Mouse (Mus musculus): Measurements from ENCODE around the gene Lgals9.
"Not testable (repeated sequence)": the region's sequence is repeated elsewhere in the genome, so short reads cannot be mapped to it uniquely, and the experiment has no call there.

Gene Lgals9

DNA sequence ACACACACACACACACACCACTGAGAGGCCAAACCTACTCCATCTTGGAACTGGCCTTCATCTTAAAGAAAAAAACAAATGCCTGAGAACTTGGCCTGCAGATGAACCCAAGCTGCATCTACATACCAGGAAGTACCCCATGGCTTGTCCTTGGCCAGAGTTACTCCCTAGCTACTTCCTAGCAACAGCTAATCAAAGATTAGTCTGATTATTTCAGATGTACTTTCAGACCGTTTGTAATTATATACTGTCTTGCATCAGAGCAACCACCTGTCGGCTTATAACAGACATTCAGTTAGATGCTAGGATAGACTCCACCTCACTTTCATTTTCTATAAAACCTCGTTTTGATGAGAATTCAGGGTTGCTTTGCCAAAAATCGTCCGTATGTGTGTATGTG is 21.7 kb upstream of the Lgals9 start:
- no peak for DNase-seq

DNA sequence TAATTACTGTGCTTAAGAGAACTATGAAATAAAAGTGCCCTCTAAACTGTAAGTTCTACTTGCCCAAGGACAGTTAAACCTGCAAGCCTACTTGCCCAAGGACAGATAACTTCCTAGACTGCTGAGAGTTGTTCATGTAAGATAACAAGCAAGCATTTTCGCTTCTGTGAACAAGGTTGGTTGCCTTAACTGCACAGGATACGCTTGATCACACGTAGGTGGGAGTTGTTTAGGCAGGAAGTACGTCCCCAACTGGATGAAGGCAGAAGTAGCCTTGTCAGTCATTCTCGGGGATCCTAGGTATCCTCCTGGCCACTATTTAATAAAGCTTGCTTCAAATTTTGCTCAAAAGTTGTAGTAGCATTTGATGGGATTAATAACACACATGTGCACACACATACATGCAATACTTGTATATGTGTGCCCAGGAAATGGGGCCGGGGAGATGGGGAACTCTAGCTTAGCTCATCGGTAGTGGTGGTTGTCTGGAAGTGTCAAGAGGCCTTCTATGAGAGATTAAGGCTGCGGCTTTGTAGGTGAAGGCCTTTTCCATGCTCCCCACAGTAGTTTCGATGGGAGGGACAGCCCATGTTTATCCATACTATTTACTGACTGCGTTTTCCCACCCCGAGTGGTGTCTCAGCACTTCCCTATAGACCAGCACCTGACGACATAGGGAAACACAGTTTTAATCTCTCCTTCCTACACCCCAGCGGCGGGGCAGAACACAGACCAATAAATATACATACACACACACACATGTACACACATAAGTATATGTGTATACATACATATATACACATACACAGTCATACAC is 21.0 kb upstream of the Lgals9 start:
- DNase-seq = no peak

DNA sequence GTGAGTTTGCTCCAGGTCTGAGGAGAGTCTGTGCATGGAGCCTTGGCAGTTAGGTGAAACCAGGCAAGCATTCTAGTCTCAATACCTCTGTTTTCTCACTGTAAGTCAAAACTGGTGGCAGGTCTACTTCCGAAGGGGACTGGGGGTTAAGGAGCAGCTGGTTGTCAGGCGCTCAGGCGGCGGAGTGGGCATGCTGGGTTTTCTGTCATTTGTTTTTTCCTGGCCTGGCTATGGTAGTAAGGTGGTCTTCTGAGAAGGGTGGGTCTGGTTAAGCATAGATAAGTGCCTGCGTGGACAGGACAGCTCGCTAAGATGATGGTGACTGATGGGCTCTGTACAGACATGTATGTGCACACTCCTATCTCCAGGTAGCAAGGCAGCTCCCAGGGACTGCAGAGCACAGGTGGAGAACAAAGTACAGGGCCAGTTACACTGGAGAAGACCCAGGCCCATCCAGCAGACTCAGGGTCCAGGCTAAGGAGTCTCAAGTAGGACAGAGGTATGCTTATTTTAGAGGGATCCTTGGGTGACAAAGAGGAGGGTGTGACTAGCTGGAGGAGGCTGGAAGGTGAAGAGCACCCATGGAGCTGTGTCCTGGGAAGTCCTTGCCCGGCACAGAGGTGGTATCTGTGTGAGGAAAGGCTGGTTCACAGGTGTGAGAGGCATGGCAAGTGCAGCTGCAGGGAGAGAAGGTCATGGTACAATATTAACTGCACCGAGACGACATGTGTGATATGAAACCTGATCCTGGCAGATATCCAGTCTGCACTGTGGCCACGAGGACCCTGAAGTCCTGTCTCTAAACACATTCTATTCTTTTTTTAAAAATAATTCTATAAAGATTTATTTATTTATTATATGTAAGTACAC is 19.3 kb upstream of the Lgals9 start:
- DNase-seq = no peak

DNA sequence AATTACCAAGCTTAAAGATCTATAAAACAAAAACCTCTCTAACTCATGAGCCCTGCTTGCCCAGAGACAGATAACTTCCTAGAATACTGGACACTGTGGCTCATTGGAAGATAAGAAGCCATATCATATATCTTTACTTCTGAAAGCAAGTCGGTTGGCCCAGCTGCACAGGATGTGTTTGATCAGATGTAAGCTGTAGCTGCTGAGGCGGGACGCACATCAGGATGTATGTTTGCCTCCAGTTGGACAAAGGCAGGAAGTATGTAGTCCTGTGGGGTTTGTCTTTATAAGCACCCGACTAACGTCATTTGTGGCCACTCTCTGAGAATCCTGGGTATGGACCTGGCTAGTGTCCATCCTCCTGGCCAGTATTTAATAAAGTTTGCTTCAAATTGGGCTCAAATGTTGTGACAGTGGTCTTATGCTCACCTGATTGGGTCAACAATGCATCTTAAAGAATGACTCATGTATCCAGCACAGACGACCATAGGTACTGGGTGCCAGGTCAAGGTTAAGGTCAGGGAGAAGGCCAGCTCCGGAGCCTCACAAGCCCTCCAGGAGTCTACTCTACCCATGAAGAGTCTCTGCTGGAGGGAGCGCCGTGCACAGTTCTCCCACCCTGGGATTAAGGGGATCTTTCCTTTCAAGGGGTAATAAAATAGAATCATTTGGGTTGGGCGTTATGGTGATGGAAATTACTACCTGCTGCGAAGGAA is 18.5 kb upstream of the Lgals9 start:
- no peak for DNase-seq

DNA sequence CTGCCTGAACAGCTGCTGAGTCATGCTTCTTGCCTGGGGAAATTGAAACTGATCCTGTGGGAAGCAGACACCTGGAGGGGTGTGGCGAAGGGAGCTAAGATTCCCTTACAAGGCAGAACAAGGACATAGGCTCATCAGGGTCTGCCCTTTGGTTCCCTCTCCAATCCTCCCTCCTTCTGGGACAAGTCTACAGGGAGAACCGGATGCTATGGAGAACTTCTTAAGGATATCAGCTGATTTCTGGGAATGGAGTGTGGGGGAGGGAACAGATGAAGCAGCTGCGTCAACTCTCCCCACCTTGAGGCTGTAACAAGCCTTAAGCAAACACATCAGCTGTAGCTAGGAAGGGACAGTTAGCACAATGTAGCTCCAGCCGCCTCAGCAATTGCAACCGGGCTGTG is 17.8 kb upstream of the Lgals9 start:
- DNase-seq = no peak

DNA sequence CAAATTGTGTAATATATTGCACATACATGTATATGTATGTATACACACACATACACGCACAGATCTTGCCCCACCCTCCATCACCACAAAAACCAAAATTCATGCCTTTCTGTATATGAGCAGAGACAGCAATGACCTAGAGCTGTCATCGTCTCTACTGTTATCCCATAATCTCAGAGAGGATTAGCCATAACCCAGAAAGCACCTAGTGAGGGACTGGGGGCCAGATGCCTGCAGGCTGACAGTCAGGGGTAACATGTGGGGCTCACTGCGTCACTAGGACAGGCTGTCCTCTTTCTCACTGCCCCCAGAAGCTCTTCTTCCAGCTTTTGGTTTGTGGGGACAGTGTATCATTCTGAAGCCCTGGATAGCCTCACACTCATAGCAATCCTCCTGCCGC is 17.1 kb upstream of the Lgals9 start:
- no peak for DNase-seq

DNA sequence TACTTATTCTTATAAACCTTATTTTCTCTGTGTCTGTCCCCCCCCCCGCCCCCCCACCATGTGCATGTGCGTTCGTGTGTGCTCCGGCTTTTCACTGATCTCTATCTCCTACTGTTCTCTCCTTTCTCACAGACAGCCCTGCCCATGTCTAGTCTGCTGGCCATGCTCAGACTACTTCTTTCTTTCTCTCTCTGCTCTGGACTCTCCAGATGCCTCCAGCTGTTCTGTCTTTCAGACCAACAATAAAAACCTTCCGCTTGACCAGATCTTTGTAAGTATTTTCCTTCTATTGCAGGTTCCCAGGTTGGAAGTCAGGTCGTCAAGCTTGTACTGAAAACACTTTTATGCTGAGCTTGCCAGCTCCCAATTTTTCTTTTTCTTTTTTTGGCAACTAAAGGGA is 14.4 kb upstream of the Lgals9 start:
- DNase-seq = no peak

DNA sequence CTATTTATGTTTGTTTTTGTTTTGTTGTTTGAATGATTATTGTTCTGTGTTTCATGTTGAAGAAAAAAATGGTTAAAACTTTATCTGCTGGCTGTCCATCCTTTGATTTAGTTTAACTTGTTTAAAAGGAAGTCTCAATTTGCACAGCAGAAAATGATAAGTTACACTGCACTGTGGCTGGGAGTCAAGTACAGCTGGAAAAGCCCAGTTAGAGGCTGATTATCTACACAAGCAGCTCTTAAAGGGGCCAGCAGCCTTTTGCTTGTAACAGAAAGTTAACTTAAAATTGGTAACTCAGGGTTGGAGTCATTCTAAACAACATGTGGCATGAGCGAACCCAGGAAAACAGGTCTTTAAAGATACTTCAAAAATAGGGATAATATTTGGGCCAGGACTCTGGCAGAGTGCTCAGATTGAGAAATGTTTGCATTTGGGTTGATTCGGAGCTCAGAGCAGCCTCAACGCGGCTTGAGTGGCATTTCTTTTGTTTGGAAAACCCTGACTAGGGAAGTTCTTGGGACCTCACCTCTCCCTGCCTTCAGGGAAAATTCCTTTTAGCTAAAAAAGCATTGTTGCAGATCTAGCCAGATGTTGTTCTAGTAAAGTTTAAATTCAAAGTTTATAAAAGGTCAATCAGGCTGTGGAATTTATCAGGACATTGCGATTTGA is 6.3 kb upstream of the Lgals9 start:
- not testable (repeated sequence) for DNase-seq

DNA sequence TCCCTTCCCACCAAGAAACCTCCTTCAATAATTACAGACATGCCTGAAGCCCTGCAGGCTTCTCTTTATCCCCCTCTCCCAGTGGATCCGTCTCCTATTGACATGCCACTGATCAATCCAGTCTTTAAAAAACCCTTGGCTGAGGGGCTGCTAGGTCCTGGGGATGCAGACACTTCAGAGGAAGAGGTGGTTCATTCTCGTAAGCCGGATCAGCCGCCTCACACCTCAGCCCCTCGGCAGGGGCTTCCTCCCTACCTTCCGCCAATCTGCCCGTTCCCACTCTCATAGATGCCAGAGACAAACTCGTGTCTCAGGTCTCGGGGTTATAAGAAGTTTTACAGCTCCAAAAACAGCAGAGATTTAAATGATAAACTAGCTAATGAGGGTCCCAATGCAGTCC is 5.3 kb upstream of the Lgals9 start:
- no peak for DNase-seq

DNA sequence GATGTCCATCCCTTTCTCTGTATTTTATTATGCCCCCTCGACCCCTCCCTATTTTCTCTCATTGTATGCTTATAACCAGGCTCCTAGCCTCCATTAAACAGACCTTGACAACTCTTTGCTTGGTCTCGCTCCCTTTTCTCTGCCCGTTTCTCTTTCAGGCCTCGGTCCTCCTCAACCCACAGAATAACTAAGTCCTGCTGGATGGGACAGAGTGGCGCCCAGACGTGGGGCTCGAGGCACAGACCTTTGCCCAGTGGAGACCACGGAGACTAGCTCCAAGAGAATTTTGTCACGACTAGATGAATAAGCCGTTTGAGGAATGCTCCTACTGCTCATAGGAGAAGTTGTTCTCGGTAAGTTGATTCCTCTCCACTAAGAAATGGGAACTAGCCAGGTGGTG is 4.5 kb upstream of the Lgals9 start:
- not testable (repeated sequence) for DNase-seq

DNA sequence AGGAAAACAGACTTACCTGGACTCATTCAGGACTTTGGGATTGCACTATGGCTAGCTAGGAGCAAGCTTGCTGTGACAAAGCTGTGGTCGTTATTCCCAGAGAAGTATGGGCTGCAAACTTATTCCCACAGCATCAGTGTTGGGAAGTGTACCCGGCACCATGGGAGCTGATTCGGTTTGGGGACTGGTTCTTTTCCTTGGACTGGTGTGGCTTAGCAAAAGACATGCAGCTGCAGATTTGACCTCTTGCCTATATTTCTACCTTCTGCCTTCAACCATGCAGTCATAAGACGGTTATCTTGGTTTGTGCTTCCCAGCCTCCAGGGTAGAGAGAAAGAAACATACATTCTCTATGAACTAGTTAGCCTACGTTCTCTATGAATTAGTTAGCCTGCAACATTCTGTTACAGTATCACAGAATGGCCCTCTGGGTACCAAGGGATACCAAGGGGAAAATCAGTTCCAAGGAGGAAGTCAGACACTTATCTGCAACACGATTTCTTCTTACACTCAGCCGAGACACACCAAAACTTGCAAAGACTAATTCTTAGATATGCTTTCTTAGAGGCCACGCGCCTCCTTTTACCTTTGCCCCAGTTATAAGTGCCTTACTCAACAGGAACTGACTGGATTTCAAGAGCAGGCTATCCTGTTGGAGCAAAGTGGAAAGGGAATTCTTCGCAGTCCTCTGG is 1.7 kb upstream of the Lgals9 start:
- no peak for DNase-seq

DNA sequence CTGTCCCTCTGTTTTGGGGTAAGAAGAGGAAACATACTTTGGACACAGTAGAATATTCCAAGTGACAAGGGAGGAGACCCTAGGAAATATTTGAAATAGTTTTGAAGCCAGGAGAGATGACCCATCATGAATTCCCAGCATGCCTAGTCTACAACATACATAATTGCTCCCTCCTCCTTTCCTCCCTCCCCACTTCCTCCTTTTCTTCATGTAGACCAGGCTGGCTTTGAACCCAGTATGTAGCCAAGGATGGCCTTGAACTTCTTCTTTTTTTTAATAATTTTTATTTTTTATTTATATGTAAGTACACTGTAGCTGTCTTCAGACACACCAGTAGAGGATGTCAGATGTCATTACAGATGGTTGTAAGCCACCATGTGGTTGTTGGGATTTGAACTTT is 759 bp upstream of the Lgals9 start:
- no peak for DNase-seq

DNA sequence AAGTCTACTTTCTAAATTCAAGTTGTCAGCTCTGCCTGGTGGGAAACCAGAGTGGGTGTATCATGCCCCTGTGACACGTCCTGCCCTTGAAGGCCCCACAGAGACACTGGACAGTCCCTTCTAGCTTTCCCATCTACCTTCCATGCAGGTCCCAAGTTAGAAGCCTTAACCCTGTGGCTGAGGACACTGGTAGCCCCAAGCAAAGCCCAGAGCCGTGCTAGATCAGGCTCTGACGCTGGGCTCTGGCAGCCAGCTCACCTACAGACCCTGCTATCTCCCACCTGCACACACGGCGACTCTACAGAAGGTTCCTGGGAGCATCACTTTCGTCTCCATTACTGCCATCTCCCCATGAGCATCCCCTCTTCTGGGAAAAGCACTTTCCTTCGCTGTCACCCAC is 1.2 kb downstream of the Lgals9 start:
- DNase-seq = no peak

DNA sequence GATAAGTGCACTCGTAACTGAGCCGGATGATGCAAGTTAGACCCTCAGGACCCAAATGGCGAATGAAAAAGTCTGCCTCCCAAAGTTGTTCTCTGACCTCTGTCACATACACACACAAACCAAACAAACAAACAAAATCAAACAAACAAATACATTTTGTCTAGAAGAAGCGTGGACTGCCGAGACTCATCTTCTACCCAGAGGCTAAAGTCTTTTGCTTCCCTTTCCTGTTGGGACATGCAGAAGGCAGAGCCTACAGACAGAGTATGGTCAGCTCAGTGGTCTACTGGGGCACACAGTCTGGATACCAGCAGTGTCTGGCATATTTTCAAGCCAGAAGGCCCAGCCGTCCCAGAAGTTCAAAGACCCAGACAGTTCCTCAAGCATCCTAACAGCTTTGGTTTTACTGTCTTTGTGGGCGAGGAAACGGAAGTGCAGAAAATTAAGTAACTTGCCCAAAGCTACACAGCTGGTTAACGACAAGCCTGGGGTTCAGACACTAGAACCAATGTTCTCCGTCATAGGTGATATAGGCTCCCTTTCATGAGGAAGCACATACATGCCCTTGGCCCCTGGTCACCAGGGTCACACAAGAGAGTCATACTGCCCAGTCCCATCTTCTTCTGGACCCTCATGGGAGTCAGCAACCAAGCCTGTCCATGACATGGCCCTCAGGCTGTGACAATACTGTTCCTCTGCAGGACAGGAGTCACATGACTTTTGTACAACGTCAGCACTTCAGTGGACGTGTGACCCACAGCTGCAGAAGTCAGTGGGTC is 2.0 kb downstream of the Lgals9 start:
- DNase-seq = no peak

DNA sequence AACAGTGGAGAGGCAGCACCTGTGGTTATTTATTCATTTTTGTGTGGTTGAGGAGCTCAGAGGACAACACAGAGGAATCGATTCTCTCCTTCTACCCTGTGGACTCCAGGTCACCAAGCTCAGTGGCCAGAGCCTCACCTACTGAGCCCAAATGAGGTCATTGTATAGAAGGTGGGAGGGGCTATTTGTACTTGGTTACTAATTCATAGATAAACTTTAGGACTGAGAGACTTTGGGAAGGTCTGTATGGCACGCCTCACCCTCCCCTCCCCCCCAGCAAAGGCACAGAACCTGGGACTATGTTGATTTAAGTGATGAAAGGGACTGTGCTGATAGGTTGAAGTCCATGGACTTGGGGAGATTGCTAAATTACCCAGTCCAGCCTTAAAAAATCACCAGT is 2.7 kb downstream of the Lgals9 start:
- DNase-seq = no peak

DNA sequence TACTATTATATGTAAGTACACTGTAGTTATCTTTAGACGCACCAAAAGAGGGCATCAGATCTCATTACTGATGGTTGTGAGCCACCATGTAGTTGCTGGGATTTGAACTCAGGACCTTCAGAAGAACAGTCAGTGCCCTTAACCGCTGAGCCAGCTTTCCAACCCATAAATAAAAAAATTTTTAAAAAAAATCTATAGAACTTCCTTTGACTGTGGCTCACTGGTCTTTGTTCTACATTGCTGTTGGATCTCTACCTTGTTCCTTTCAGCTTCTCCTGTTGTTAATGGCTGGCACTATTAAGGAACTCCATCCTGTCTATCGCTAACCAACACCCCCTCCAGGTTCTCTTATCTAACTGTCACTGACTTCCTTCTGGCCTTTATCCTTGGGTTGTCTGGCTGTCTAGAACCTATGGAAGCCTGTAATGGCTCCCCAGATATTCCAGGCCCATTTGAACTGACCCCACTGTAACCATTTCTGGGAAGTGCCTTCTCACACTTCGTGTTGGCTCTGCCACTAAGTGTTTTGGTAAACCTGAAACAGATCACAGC is 4.6 kb downstream of the Lgals9 start:
- no peak for DNase-seq

DNA sequence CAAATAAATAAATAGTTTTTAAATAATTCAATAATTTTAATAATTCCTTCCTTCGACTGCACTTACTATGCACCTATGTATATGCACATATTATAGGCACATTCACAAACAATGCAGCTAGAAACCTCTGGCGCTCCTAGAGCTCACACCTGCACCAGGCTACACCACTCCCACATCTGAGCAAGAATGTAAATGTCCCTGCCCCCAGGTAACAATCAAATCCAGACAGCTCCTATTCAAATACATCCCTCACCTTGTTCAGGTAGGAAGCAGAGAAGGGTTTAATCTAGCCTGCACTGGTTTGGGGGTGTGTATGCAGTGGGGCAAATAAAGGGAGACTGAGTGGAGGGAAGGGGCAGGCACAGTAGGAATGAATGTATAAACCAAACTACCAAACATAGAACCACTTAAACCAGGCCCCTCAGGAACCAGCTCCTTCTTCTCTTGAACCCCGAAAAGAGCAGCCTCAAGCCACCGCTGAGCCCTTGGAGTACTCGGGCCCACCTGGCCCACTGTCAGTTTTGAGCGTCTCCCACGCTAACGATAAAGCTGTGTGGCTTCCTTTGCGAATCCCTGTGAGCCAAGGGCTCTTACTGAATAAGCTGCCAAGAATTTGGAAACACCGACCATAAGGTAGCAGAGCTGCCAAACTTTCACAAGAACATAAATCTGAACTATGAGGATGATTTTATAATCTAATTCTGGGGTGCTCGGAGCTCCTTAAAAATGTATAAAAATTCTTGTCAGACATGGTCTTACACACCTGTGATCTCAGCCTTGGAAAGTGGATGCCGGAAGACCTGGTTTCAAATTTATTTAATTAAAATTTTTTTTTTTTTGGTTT is 6.3 kb downstream of the Lgals9 start:
- no peak for DNase-seq

DNA sequence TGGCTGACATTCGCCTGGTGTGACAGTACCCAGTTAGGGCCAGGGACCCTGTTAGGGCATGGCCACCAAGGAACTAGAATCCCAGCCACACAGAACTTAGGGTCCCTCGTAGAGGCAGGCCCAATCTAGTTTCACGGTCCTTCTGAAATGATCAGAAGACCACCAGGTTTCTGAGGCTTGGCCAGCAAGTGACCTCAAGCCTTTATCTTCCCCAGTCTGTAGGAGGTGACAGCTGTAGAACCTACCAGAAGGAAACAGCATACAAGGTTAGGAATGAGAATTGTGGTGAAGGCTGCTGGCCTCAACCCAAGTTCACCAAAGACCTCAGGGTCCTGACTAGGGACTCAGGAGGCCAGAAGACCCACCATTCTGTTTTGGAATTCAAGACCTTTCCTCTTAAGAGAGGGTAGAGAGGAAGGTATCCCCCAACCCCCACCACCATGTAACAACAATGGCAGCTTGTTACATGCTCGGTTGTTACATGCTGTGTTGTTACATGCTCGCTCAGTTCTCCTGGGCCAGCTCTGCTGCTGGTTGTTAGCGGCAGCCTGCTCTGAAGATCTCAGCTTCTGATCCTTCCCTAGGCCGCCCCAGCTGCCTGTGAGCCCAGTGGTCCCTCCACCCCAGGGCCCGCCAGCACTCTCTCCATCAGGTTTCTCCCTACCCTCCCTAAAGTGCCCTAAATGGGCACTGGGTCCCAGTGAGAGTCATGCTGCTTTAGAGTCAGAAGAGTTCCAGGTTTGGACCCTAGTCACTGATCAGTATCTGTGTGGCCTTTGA is 7.8 kb downstream of the Lgals9 start:
- no peak for DNase-seq

DNA sequence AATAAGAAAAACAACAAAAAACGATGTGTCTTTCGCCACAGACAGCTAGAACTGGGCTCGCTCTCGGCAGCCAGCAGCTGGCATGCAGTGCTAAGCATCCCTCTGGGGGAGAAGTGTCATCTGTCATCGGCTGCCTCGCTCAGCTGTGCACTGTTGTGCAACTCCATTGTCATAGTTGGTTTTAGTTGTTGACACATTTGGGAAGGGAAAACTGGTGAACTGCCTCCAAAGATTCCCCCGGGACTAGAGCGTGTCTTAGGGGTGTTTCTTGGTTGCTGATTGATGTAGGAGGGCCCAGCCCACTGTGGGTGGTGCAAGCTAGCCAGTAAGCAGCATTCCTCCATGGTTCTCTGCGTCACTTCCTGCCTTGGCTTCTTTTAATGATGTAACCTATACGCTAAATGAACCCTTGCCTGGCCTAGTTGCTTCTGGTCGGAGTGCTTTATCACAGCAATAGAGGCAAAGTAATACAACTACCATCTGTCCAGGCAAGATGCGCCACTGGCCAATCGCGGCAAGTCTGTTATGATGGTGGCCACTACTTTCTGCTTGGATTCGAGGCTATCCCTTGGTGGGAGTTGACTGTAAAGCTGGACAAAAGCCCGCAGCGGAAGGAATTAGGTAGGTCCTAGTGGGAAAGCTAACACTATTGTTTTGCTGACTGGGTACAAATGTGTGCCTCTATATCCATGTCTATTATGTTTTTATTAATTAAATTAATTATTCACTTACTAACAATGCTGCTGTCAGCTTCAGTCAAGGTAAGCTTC is 11.2 kb downstream of the Lgals9 start:
- peak; percentile 22 for DNase-seq

Data from right cerebral cortex, adult 18-20 months (tissue).